Mouse (Mus musculus): ENCODE measurements around the gene Haghl. TPM values are rescaled to one million over a fixed set of nuclear protein-coding genes. Genes with fewer than 3 reads are reported as not detected.
"Not testable (repeated sequence)": the region's sequence is repeated elsewhere in the genome, so short reads cannot be mapped to it uniquely, and the experiment has no call there.

Gene Haghl
- polyA plus RNA-seq, 1 experiment from 2014 or later, result 51.3 TPM

DNA sequence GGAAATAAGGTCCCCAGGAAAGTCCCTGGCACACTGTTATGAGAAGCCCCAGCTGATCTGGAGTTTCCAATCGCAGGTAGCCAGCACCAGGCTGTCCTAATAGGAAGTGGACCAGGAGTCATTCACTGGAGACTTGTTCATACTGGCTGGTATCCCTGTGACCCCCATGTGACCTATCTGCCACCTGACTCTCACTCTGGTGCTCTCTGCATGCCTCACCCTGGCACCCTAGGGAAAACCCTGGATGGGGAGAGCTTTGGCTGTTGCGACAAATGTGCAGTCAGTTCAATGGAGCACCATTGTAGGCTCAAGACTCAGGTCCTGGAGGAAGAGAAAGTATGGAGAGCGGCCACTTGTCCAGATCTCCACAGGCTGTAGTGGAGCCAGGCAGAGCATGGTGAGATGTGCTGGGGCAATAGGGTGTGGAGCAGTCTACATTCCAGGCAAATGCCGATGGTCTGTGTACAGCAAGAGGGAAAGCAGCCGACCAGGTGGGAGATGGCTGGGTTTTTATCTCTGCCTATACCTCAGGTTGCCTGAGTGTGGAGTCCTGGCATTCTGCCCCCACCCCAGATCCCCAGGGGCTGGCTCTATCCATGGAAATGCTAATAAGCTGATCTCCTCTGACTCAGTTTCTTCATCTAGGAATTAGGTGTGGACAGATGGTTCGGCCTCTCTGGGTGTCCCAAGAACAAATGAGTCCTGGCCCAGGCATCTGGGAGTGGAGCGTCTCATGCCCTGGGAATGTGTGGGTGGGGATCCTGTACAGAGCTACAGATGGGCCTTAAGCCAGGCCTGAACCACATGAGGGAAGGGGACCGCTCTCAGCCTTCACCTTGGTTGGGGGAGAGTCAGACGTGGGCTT is 28.9 kb downstream of the Haghl start:
- WGBS, result 57% methylated on average over 9 of the region's 9 CpGs

DNA sequence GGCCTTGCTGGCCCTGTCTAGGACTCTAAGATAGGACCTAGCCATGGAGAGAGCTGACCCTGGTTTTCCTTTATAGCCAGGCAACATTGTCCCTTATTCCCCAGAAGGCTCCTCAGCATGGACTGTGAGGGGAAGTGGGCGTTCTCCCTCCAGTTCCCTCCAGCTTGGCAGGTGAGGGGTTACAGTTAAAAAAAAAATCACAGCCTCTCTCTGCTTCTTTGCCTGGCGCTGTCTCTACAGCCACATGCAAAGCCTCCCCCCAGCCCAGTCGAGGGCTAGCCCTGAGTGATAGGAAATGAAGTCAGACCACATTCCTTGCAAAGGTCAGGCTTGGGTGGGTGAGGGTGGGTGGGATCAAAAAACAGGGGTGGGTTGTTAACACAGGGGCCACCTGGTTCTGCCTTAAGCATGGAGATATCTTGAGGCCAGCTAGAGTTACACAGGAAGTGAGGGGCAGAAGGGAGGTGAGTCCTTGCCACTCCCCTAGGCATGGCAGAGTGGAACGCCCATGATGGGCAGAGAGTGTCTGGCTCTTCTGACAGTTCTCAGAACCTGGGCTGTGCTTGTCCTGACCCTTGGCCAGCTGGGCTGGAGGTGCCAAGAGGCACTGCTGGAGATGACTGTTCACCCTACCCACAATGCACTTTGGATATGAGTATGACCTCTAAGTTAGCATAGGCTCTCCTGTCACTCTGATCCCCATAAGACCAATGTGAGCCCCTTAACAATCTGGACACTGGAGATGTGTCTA is 29.7 kb downstream of the Haghl start:
- Histone ChIP-seq H3K27me3 (replicated peaks) (peaks cover 28% of the 10 kb centered on the region; the same call in 1 of the 2 replicates), H3K9me3 (no peaks in the 10 kb centered on the region), H3K27ac (replicated peaks) (peak overlapping the region; percentile 51), H3K4me1 (peaks cover 24% of the 10 kb centered on the region), H3K4me2 (no peak overlapping the region), H3K4me3 (no peak overlapping the region), H3K9ac (no peak overlapping the region), H3K36me3 (no peaks in the 10 kb centered on the region)
- ATAC-seq (ENCODE audit: extremely low read depth, insufficient number of reproducible peaks, low FRiP score, low TSS enrichment), result no peak
- WGBS, result 24% methylated on average over 4 of the region's 4 CpGs

More for the DNA sequence above, 28.9 kb downstream of the Haghl start:
- H3K4me1 ChIP-seq, result peaks cover 17% of the 10 kb centered on the region
- peaks cover 28% of the 10 kb centered on the region; the same call in 1 of the 2 replicates for H3K27me3 ChIP-seq (replicated peaks)
- no peaks in the 10 kb centered on the region for H3K36me3 ChIP-seq
- no peak overlapping the region for H3K4me2 ChIP-seq
- H3K4me3 ChIP-seq, result no peak overlapping the region
- H3K9ac ChIP-seq, result no peak overlapping the region
- no peaks in the 10 kb centered on the region for H3K9me3 ChIP-seq
- H3K27ac ChIP-seq (replicated peaks), result peak overlapping the region; percentile 51
- ATAC-seq (ENCODE audit: extremely low read depth, insufficient number of reproducible peaks, low FRiP score, low TSS enrichment), result no peak

DNA sequence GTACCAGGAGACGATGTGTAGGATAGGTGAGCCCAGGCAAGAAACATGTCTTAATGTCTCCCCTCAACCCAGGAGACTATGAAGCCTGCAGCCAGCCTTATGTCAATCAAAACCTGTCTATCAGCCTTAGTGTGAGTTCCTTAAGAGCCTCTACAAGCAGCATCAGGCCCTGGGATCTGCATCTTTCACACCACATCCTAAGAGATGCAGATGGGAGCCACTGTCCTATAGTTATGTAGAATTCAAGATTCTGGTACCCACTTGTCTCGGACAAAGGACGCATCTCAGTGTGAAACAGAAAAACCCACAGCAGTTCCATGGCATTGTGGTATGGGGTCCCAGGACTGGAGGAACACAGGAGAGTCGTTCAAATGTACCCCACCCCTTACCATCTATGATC is 30.4 kb downstream of the Haghl start:
- H3K4me3 ChIP-seq, result no peak overlapping the region
- H3K4me1 ChIP-seq, result peaks cover 24% of the 10 kb centered on the region
- H3K36me3 ChIP-seq, result no peaks in the 10 kb centered on the region
- H3K4me2 ChIP-seq, result no peak overlapping the region
- no peaks in the 10 kb centered on the region for H3K9me3 ChIP-seq
- no peak overlapping the region for H3K27ac ChIP-seq (replicated peaks)
- ATAC-seq (ENCODE audit: extremely low read depth, insufficient number of reproducible peaks, low FRiP score, low TSS enrichment), result no peak
- 80% methylated on average over 4 of the region's 4 CpGs for WGBS
- H3K27me3 ChIP-seq (replicated peaks), result peaks cover 26% of the 10 kb centered on the region; the same call in 1 of the 2 replicates
- H3K9ac ChIP-seq, result no peak overlapping the region

DNA sequence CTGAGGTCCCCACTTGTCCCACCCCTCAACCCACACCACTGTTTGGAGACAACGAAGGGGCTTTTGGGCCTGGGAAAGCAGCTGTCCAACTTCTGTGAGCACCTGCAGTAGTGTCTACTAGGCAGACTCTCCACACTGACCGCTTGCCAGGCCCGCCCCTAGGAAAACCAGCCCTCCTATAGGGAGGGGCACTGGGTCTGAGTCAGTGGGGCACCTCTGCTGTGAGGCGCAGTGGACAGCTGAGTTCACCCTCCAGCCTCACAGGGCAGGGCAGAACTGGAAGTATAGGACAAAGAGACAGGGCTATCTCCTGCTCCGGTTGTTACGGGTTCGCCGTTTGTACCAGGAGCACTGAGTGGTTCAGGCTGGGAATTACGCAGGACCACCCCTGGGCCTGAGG is 31.2 kb downstream of the Haghl start, which contains the start of gene Msln:
Gene Msln (minus strand): TSS at position 138 of the 400 bp plus-strand sequence.
- WGBS, result 73% methylated on average over 9 of the region's 9 CpGs
- no peak within 1 kb of the TSS for H3K27ac ChIP-seq (replicated peaks)
- no peak within 1 kb of the TSS for H3K4me3 ChIP-seq

DNA sequence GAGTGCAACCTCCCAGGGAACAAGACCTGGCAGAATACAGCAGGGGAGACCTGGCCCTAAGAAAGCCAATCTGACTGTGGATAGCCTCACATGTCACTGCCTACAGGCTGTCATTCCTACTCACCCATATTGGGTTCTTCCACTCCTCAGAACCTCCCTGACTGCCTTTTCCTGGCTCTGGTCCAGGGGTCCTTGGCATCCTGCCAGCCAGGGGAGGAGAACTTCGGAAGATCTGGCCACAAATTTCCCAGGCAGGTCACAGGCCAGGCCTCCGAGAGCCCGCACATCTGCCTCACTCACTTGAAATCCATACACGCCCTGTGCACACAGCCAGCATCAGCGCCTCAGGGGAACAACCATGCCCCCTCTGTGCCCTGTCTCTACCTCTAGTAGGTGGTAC is 34.0 kb downstream of the Haghl start:
- ATAC-seq (ENCODE audit: extremely low read depth, insufficient number of reproducible peaks, low FRiP score, low TSS enrichment), result no peak
- no peak overlapping the region for H3K27ac ChIP-seq (replicated peaks)
- WGBS, result 13% methylated on average over 5 of the region's 5 CpGs

More for the DNA sequence above, 31.2 kb downstream of the Haghl start, which contains the start of gene Msln:
- no peak for ATAC-seq (ENCODE audit: extremely low read depth, insufficient number of reproducible peaks, low FRiP score, low TSS enrichment)
- Histone ChIP-seq H3K9ac (peak within 1 kb of the TSS; percentile 2; the same call in 1 of the 2 replicates), H3K36me3 (no peaks in the 10 kb centered on the region), H3K4me2 (no peak within 1 kb of the TSS), H3K9me3 (no peaks in the 10 kb centered on the region), H3K4me1 (peaks cover 24% of the 10 kb centered on the region), H3K27me3 (replicated peaks) (peaks cover 18% of the 10 kb centered on the region; the same call in 1 of the 2 replicates)

DNA sequence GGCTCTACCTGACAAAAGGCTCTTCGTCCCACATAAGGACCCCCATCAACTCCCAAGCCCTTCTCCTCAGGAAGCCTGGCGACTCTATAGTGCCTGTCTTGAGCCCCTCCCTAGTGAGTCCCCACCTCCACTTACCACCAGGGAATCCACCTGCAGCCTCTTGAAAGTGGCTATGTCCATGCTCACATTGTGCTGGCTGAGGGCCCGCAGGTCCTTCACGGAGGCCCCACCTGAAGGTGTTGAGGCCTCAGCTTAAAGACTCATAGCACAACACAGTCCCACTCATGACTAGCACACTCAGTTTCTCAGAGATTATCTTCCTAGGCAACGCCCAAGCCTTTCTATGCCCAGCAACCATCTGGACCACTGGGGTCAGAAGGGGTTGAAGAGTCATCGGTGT is 36.2 kb downstream of the Haghl start:
- Histone ChIP-seq H3K27me3 (replicated peaks) (peaks cover 8% of the 10 kb centered on the region), H3K9me3 (no peaks in the 10 kb centered on the region), H3K27ac (replicated peaks) (no peak overlapping the region), H3K4me3 (no peak overlapping the region), H3K9ac (no peak overlapping the region), H3K36me3 (no peaks in the 10 kb centered on the region), H3K4me1 (peaks cover 9% of the 10 kb centered on the region), H3K4me2 (no peak overlapping the region)
- WGBS, result 70% methylated on average over 6 of the region's 6 CpGs
- ATAC-seq (ENCODE audit: extremely low read depth, insufficient number of reproducible peaks, low FRiP score, low TSS enrichment), result no peak

More for the DNA sequence above, 34.0 kb downstream of the Haghl start:
- Histone ChIP-seq H3K9ac (peak overlapping the region; percentile 28; the same call in 1 of the 2 replicates), H3K4me3 (no peak overlapping the region), H3K4me2 (no peak overlapping the region), H3K4me1 (peaks cover 20% of the 10 kb centered on the region), H3K36me3 (no peaks in the 10 kb centered on the region), H3K27me3 (replicated peaks) (peaks cover 3% of the 10 kb centered on the region; the same call in 1 of the 2 replicates), H3K9me3 (no peaks in the 10 kb centered on the region)

DNA sequence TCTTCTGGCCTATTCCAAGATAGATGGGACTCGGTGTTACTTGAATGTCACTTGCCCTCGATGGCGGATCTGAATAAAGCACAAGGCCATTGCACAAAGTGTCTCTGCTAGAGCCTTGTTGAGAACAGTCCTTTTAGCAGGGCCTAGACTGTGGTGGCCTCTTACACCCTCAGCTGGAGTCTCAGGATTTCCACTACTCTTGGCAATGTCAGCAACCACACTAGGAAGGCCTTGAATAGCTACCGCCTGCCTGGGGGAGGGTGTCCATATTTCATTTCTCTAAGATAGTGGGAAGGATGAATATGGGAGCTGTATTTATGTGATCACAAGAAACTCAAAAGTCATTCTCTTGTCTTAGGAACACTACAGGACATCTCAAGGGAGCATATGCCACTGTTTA is 37.2 kb downstream of the Haghl start:
- Histone ChIP-seq H3K9ac (no peak overlapping the region), H3K36me3 (no peaks in the 10 kb centered on the region), H3K4me3 (no peak overlapping the region), H3K4me2 (no peak overlapping the region), H3K27ac (replicated peaks) (no peak overlapping the region), H3K9me3 (no peaks in the 10 kb centered on the region), H3K4me1 (peaks cover 9% of the 10 kb centered on the region), H3K27me3 (replicated peaks) (peaks cover 11% of the 10 kb centered on the region)
- WGBS, result 86% methylated on average over 4 of the region's 4 CpGs
- no peak for ATAC-seq (ENCODE audit: extremely low read depth, insufficient number of reproducible peaks, low FRiP score, low TSS enrichment)

DNA sequence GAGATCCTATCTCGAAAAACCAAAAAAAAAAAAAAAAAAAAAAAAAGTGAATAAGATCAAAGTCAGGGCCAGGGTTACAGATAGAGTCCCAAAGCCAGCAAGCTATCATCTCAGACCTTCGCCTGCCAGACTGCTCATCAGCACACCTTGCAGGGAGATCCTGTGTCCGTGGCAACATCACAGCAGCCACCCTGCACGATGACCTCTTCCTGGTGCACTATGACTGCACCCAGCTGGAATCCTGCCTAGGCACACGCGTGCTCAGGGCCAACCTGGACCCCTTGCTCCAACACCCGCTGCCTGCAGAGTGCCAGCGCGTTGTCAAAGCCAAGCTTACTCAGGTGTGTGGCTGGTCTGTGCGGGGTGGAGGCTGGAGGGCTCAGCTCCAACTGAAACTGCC is 41.2 kb downstream of the Haghl start:
- no peaks in the 10 kb centered on the region for H3K36me3 ChIP-seq
- WGBS, result 73% methylated on average over 10 of the region's 10 CpGs
- no peaks in the 10 kb centered on the region for H3K4me1 ChIP-seq
- peaks cover 29% of the 10 kb centered on the region for H3K27me3 ChIP-seq (replicated peaks)
- H3K9me3 ChIP-seq, result no peaks in the 10 kb centered on the region
- no peak overlapping the region for H3K4me2 ChIP-seq
- no peak for ATAC-seq (ENCODE audit: extremely low read depth, insufficient number of reproducible peaks, low FRiP score, low TSS enrichment)
- no peak overlapping the region for H3K4me3 ChIP-seq
- no peak overlapping the region for H3K27ac ChIP-seq (replicated peaks)
- H3K9ac ChIP-seq, result no peak overlapping the region

DNA sequence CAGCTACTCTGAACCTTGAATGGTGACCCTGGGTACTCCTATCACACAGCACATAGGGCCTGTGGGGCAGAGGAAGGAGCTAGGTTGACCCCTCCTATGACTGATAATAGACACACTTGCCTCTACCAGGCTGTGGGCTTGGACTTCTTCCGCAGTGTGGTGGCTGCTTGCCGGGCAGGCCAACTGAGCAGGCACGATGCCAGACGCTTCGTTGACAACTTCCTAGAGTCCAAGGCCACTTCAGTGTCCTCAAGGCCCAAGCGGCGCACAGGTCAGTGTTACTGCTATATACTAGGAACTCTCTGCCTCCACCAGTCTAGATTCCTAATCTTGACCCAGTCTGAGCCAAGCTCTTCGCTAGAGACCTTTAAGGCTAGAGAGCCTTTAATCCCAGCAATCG is 41.6 kb downstream of the Haghl start:
- H3K4me3 ChIP-seq, result no peak overlapping the region
- no peak overlapping the region for H3K9ac ChIP-seq
- no peak overlapping the region for H3K4me2 ChIP-seq
- H3K9me3 ChIP-seq, result no peaks in the 10 kb centered on the region
- H3K36me3 ChIP-seq, result no peaks in the 10 kb centered on the region
- H3K27me3 ChIP-seq (replicated peaks), result peaks cover 34% of the 10 kb centered on the region
- WGBS, result 84% methylated on average over 9 of the region's 9 CpGs
- H3K4me1 ChIP-seq, result no peaks in the 10 kb centered on the region
- ATAC-seq (ENCODE audit: extremely low read depth, insufficient number of reproducible peaks, low FRiP score, low TSS enrichment), result no peak
- no peak overlapping the region for H3K27ac ChIP-seq (replicated peaks)

DNA sequence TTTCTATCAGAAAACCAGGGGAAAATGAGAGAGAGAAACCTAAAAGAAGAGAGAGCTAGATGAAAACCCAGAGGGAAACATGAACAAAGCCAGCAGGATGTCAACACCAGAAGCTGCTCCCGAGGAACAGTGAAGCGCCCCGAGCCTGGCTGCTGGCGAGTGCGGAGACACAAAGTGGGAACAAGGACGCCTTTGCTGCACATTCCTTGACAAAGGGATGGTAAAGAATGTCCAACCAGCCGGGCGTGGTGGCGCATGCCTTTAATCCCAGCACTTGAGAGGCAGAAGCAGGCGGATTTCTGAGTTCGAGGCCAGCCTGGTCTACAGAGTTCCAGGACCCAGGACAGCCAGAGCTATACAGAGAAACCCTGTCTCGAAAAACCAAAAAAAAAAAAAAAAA is 44.0 kb downstream of the Haghl start:
- not testable (repeated sequence) for H3K36me3 ChIP-seq; ATAC-seq (ENCODE audit: extremely low read depth, insufficient number of reproducible peaks, low FRiP score, low TSS enrichment); H3K9ac ChIP-seq; H3K4me2 ChIP-seq; H3K4me3 ChIP-seq; H3K27ac ChIP-seq (replicated peaks); H3K4me1 ChIP-seq; H3K9me3 ChIP-seq
- H3K27me3 ChIP-seq (replicated peaks), result peaks cover 43% of the 10 kb centered on the region
- 64% methylated on average over 12 of the region's 12 CpGs for WGBS

DNA sequence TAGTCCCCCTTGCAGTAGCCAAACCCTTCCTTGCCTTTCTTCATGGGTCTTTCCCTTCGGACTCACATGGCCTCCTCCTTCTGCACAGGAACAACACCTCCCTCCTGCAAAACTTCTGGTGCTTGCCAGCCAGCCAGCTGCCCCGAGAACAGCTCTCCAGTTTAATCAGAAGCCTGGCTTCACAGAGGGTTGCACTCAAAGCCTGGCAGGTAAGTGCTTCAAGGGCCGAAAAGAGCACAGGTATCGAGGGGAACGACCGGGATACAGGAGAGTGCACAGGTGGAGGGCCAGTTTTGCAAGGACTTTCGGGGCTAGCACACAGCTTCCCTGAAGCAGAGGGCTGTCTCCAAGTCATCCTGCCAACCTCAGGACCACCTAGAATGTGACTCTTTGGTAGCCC is 46.6 kb downstream of the Haghl start:
- no peak overlapping the region for H3K4me2 ChIP-seq
- no peaks in the 10 kb centered on the region for H3K4me1 ChIP-seq
- ATAC-seq (ENCODE audit: extremely low read depth, insufficient number of reproducible peaks, low FRiP score, low TSS enrichment), result no peak
- H3K4me3 ChIP-seq, result no peak overlapping the region
- no peaks in the 10 kb centered on the region for H3K36me3 ChIP-seq
- H3K9me3 ChIP-seq, result no peaks in the 10 kb centered on the region
- H3K9ac ChIP-seq, result no peak overlapping the region
- H3K27me3 ChIP-seq (replicated peaks), result peaks cover 45% of the 10 kb centered on the region
- no peak overlapping the region for H3K27ac ChIP-seq (replicated peaks)
- WGBS, result 71% methylated on average over 7 of the region's 7 CpGs

Measured in heart, embryonic 13.5 days (tissue).